Mouse (Mus musculus): ENCODE measurements around the gene Drd1. TPM values are rescaled to one million over a fixed set of nuclear protein-coding genes. Genes with fewer than 3 reads are reported as not detected.

Drd1 gene
- 0.55 to 1.8 TPM (median 0.90 TPM) in 4 replicates for total RNA-seq (2023; ENCODE audit: inconsistent age)

GRCm38 (mm10) chr13:54055448-54055861 lies at the start of gene Drd1:
Drd1 (minus strand) TSS chr13:54055705.

GRCm38 (mm10) chr13:54071606-54072331 lies 16.3 kb upstream of the Drd1 start, which contains the start of gene Sfxn1:
Sfxn1 (plus strand) TSS chr13:54071869.

Other genes with a start within 250 kb of the Drd1 start
- 26.8 to 29.4 TPM (median 27.9 TPM) in 4 replicates for gene Sfxn1, start 16.2 kb upstream of the Drd1 start, total RNA-seq (2023; ENCODE audit: inconsistent age)
- 5.7 to 8.2 TPM (median 7.4 TPM) in 4 replicates for gene Hrh2, start 136.4 kb upstream of the Drd1 start, total RNA-seq (2023; ENCODE audit: inconsistent age)

All from B cell, adult (primary cell).